Mouse (Mus musculus) heart, embryonic 16.5 days (tissue): ENCODE measurements around the gene Ube2a. TPM values are rescaled to one million over a fixed set of nuclear protein-coding genes. Genes with fewer than 3 reads are reported as not detected.

Source experiments
- ATAC-seq: fragments of 200-750 bp; cut with Nextera tagmentation; replicated peaks from 2 replicates; pipeline ENCODE4 v1.8.0; 2017; ENCODE audit warnings: moderate number of reproducible peaks; ENCODE audit not compliant: insufficient read depth, low FRiP score; ENCODE audit errors: extremely low read depth
- H3K27ac ChIP-seq: fragments of 300-500 bp; sonication (generic); 2 replicates; pipeline ENCODE4 v1.5.1; 2014; ENCODE audit warnings: mild to moderate bottlenecking, low read length, control low read depth, moderate library complexity
- H3K27me3 ChIP-seq: fragments of 300-500 bp; sonication (generic); 2 replicates; pipeline ENCODE4 v1.6.1; 2014; ENCODE audit warnings: low read length, mixed read lengths; ENCODE audit not compliant: control insufficient read depth, insufficient read depth
- H3K36me3 ChIP-seq: fragments of 300-500 bp; sonication (generic); 2 replicates; pipeline ENCODE4 v1.6.1; 2014; ENCODE audit not compliant: control insufficient read depth, insufficient read depth
- H3K4me1 ChIP-seq: fragments of 300-500 bp; sonication (generic); 2 replicates; pipeline ENCODE4 v1.6.1; 2014; ENCODE audit warnings: low read length, mixed read lengths; ENCODE audit not compliant: control insufficient read depth, insufficient read depth
- H3K4me2 ChIP-seq: fragments of 300-500 bp; sonication (generic); 2 replicates; pipeline ENCODE4 v1.6.1; 2014; ENCODE audit warnings: low read depth, mild to moderate bottlenecking, control low read depth, low read length
- H3K4me3 ChIP-seq: fragments of 300-500 bp; sonication (generic); 2 replicates; pipeline ENCODE4 v1.5.1; 2014; ENCODE audit warnings: mild to moderate bottlenecking, control low read depth, low read length
- H3K9ac ChIP-seq: fragments of 300-500 bp; sonication (generic); 2 replicates; pipeline ENCODE4 v1.6.1; 2014; ENCODE audit warnings: low read length, control low read depth
- H3K9me3 ChIP-seq: fragments of 300-500 bp; sonication (generic); replicated peaks from 2 replicates; pipeline ENCODE4 v1.6.1; 2016; ENCODE audit warnings: low read length; ENCODE audit not compliant: control insufficient read depth
- WGBS: fragments of 180-500 bp; shearing (Covaris S2); extraction: QIAGEN DNeasy Blood & Tissue Kit; methylation state at CpG from one replicate; pipeline ENCODE4 v1.1.7; 2014; 5-methylcytosine and 5-hydroxymethylcytosine counted together
- polyA plus RNA-seq: library from polyadenylated mRNA; unstranded; fragments of >200 nt; fragmentation: Nextera tagmentation; extraction: Ambion mirVana; gene quantifications from 2 replicates; pipeline ENCODE4 v1.2.1, GENCODE M21; 2015

Gene Ube2a
- 137 and 144 TPM in 2 replicates for polyA plus RNA-seq

DNA sequence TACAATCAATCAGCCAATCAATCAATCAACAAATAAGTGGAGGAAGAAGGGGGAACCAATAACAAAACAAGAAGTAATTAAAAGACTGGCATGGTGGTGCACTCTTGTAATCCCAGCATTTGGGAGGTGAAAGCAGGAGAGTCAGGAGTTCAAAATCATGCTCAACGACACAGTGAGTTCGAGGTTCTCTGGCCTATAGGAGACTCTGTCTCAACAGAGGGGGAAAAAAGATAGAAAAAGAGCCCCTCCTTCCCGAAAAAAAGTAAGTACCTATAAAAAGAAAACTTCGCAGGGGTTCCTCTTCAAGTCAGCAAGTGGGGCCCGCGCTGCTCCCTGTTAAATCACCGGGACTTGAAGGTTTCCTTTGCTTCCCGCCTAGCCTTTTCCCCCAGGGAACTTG is at the start of gene Ube2a, which contains the start of gene C330007P06Rik:
Gene Ube2a, plus strand, starts transcription at position 136 of the 400 bp plus-strand sequence.
Gene C330007P06Rik, minus strand, starts transcription at position 347 of the 400 bp plus-strand sequence.
- Histone ChIP-seq H3K9ac (peak within 1 kb of the TSS; percentile 78), H3K4me2 (peak within 1 kb of the TSS; percentile 70), H3K4me1 (peaks cover 2% of the 10 kb centered on the region; the same call in 1 of the 2 replicates), H3K9me3 (no peaks in the 10 kb centered on the region), H3K27ac (peak within 1 kb of the TSS; percentile 79), H3K36me3 (no peaks in the 10 kb centered on the region), H3K4me3 (peak within 1 kb of the TSS; percentile 77), H3K27me3 (no peaks in the 10 kb centered on the region)
- WGBS = 10% methylated on average over 8 of the region's 8 CpGs
- peak; percentile 32; the same call in 1 of the 2 replicates for ATAC-seq

- no peak overlapping the region for H3K27ac ChIP-seq
- H3K36me3 ChIP-seq = no peaks in the 10 kb centered on the region
- no peak overlapping the region for H3K4me2 ChIP-seq
- no peaks in the 10 kb centered on the region for H3K4me1 ChIP-seq
- H3K27me3 ChIP-seq = no peaks in the 10 kb centered on the region
- no peak overlapping the region for H3K9ac ChIP-seq
- no peak overlapping the region for H3K4me3 ChIP-seq
- no peaks in the 10 kb centered on the region for H3K9me3 ChIP-seq
- no peak for ATAC-seq
- WGBS = 85% methylated on average over 10 of the region's 10 CpGs
Observed at GRCm38 (mm10) chrX:36823932-36824711, 49.6 kb upstream of the Ube2a start.

GRCm38 (mm10) chrX:36825032-36825431 is 48.7 kb upstream of the Ube2a start:
- Histone ChIP-seq H3K27ac (no peak overlapping the region), H3K4me3 (no peak overlapping the region), H3K36me3 (no peaks in the 10 kb centered on the region), H3K4me1 (no peaks in the 10 kb centered on the region; the same call in 1 of the 2 replicates), H3K4me2 (no peak overlapping the region), H3K9me3 (no peaks in the 10 kb centered on the region), H3K27me3 (no peaks in the 10 kb centered on the region), H3K9ac (no peak overlapping the region)
- 49% methylated on average over 2 of the region's 2 CpGs for WGBS
- ATAC-seq = no peak

DNA sequence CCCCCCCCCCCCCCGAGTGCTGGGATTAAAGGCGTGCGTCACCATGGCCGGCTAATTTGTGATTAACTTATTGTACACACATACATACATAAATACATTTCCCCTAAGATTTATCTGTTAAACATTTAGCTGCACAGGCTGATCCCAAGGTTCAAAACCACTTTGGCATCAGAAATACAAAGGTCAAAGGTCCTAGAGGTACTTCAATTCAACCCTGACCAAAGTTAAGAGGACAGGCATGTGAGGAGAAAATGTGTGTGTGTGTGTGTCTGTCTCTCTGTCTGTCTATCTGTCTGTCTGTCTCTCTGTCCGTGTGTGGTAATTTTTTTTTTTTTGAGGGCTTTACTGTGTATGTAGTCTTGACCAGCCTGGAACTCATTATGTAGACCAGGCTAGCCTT is 46.8 kb upstream of the Ube2a start:
- no peak for ATAC-seq
- Histone ChIP-seq H3K36me3 (no peaks in the 10 kb centered on the region), H3K27ac (no peak overlapping the region), H3K4me3 (no peak overlapping the region), H3K27me3 (no peaks in the 10 kb centered on the region), H3K4me1 (peaks cover 6% of the 10 kb centered on the region), H3K9ac (no peak overlapping the region), H3K4me2 (no peak overlapping the region), H3K9me3 (no peaks in the 10 kb centered on the region)
- 81% methylated on average over 5 of the region's 5 CpGs for WGBS

GRCm38 (mm10) chrX:36830271-36830670 is 43.4 kb upstream of the Ube2a start:
- WGBS = 20% methylated on average over 5 of the region's 5 CpGs
- H3K4me1 ChIP-seq = peaks cover 9% of the 10 kb centered on the region
- no peaks in the 10 kb centered on the region for H3K27me3 ChIP-seq
- H3K27ac ChIP-seq = no peak overlapping the region
- ATAC-seq = peak; percentile 45; the same call in 1 of the 2 replicates
- H3K4me3 ChIP-seq = no peak overlapping the region
- no peak overlapping the region for H3K4me2 ChIP-seq
- H3K9me3 ChIP-seq = no peaks in the 10 kb centered on the region
- H3K9ac ChIP-seq = no peak overlapping the region
- no peaks in the 10 kb centered on the region for H3K36me3 ChIP-seq

- H3K4me1 ChIP-seq = peaks cover 9% of the 10 kb centered on the region
- WGBS = 31% methylated on average over 4 of the region's 4 CpGs
- H3K9me3 ChIP-seq = no peaks in the 10 kb centered on the region
- ATAC-seq = peak; percentile 51
- no peak overlapping the region for H3K27ac ChIP-seq
- no peak overlapping the region for H3K4me3 ChIP-seq
- H3K36me3 ChIP-seq = no peaks in the 10 kb centered on the region
- no peak overlapping the region for H3K9ac ChIP-seq
- no peak overlapping the region for H3K4me2 ChIP-seq
- H3K27me3 ChIP-seq = no peaks in the 10 kb centered on the region
Observed at GRCm38 (mm10) chrX:36831632-36832031, 42.1 kb upstream of the Ube2a start.

- Histone ChIP-seq H3K36me3 (no peaks in the 10 kb centered on the region), H3K4me3 (peak overlapping the region; percentile 19; the same call in 1 of the 2 replicates), H3K9me3 (no peaks in the 10 kb centered on the region), H3K27me3 (no peaks in the 10 kb centered on the region), H3K4me2 (peak overlapping the region; percentile 51), H3K9ac (0 out of 2 replicates have a peak overlapping the region, but pooled peaks have one; percentile 11), H3K27ac (no peak overlapping the region), H3K4me1 (peaks cover 9% of the 10 kb centered on the region)
- 26% methylated on average over 19 of the region's 19 CpGs for WGBS
- ATAC-seq = no peak
Observed at GRCm38 (mm10) chrX:36833397-36834084, 40.2 kb upstream of the Ube2a start.

GRCm38 (mm10) chrX:36837069-36837676 is 36.5 kb upstream of the Ube2a start:
- Histone ChIP-seq H3K36me3 (no peaks in the 10 kb centered on the region), H3K9me3 (no peaks in the 10 kb centered on the region), H3K4me1 (peaks cover under 1% of the 10 kb centered on the region), H3K27me3 (no peaks in the 10 kb centered on the region), H3K27ac (no peak overlapping the region), H3K9ac (no peak overlapping the region), H3K4me2 (no peak overlapping the region), H3K4me3 (no peak overlapping the region)
- ATAC-seq = no peak
- 53% methylated on average over 6 of the region's 6 CpGs for WGBS
